Mouse (Mus musculus) liver, adult 2 months (tissue): ENCODE results near the gene Fbrsl1. TPM values are rescaled to one million over a fixed set of nuclear protein-coding genes. Genes with fewer than 3 reads are reported as not detected.
A peak's percentile ranks its signal among the peaks of the same experiment; 100 is the strongest.

Source experiments
- DNase-seq: peaks from one replicate; pipeline ENCODE4 v3.0.0-alpha.2; 2011; ENCODE audit warnings: low read depth, low spot score; ENCODE audit errors: extremely low read depth
- H3K27ac ChIP-seq: fragments of 200-500 bp; replicated peaks from 2 replicates; pipeline ENCODE4 v1.5.1; 2012; ENCODE audit warnings: low read depth, mild to moderate bottlenecking, control low read depth, inconsistent platforms, low read length; ENCODE audit not compliant: insufficient read depth
- H3K27me3 ChIP-seq: fragments of 200-500 bp; 2 replicates; pipeline ENCODE4 v1.6.1; 2012; ENCODE audit warnings: mild to moderate bottlenecking, moderate library complexity, low read length, inconsistent platforms; ENCODE audit not compliant: control insufficient read depth, insufficient read depth
- H3K36me3 ChIP-seq: fragments of 200-500 bp; 2 replicates; pipeline ENCODE4 v1.6.1; 2012; ENCODE audit warnings: low read length, inconsistent platforms; ENCODE audit not compliant: control insufficient read depth, insufficient read depth
- H3K4me1 ChIP-seq: fragments of 200-500 bp; 2 replicates; pipeline ENCODE4 v1.6.1; 2011; ENCODE audit warnings: low read length; ENCODE audit not compliant: control insufficient read depth, insufficient read depth
- H3K4me3 ChIP-seq: fragments of 200-500 bp; 2 replicates; pipeline ENCODE4 v1.5.1; 2011; ENCODE audit warnings: low read depth, mild to moderate bottlenecking, control low read depth, low read length, moderate library complexity; ENCODE audit not compliant: insufficient read depth
- H3K79me2 ChIP-seq: fragments of 200-500 bp; 2 replicates; pipeline ENCODE4 v1.6.1; 2012; ENCODE audit warnings: inconsistent platforms, mild to moderate bottlenecking, low read length, moderate library complexity; ENCODE audit not compliant: control insufficient read depth, insufficient read depth
- H3K9ac ChIP-seq: fragments of 200-500 bp; 2 replicates; pipeline ENCODE4 v1.6.1; 2012; ENCODE audit warnings: low read depth, mild to moderate bottlenecking, control low read depth, inconsistent platforms, low read length
- CTCF ChIP-seq: fragments of 200-500 bp; IDR thresholded peaks from 2 replicates; pipeline ENCODE4 v1.5.1; 2011; ENCODE audit warnings: low read depth, low read length, control low read depth
- POLR2A ChIP-seq: fragments of 200-500 bp; IDR thresholded peaks from 2 replicates; pipeline ENCODE4 v1.6.1; 2011; ENCODE audit warnings: low read length, control low read depth; ENCODE audit not compliant: insufficient read depth; ENCODE audit errors: extremely low read depth
- WGBS: fragments of 180-500 bp; shearing (Covaris S2); methylation state at CpG from one replicate; pipeline ENCODE4 v1.1.7; 2018; 5-methylcytosine and 5-hydroxymethylcytosine counted together
- polyA plus RNA-seq: library from polyadenylated mRNA; depleted of rRNA; stranded (reverse); fragments of >200 nt; gene quantifications from 2 replicates; pipeline ENCODE4 v1.2.3, GENCODE M21; 2012
- total RNA-seq: library from RNA; depleted of rRNA; stranded (reverse); fragments of >200 nt; gene quantifications from 2 replicates; pipeline ENCODE4 v1.2.3, GENCODE M21; 2014

The Fbrsl1 gene
- total and polyA plus RNA-seq, 2 experiments = 4.9 to 29.8 TPM

DNA sequence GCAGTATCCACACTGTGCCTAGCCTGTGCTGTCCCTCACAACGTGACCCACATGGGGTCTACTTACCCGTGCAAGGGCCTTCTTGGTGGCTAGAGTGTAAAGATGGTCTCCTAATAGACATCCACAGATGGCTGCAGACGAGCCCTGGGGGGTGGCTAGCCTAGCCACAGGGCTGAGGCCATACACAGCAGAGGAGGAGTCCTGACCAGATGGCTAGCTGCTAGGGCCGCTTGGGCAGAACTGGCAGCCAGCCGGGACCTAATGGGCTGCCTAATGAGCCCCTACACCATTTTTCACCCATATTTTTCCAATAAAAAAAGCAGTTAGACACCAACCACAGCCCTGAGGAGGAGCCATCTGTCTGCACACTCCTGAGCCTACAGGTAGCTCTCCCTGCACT lies 55.6 kb downstream of the Fbrsl1 start:
- Histone ChIP-seq H3K36me3 (peaks cover 2% of the 10 kb centered on the region; the same call in 1 of the 2 replicates), H3K9ac (no peak overlapping the region), H3K79me2 (no peaks in the 10 kb centered on the region), H3K27me3 (no peaks in the 10 kb centered on the region), H3K4me3 (no peak overlapping the region), H3K27ac (no peak overlapping the region), H3K4me1 (no peaks in the 10 kb centered on the region)
- TF ChIP-seq POLR2A (no peak), CTCF (no peak)
- no peak for DNase-seq
- 97% methylated on average over 5 of the region's 5 CpGs for WGBS

DNA sequence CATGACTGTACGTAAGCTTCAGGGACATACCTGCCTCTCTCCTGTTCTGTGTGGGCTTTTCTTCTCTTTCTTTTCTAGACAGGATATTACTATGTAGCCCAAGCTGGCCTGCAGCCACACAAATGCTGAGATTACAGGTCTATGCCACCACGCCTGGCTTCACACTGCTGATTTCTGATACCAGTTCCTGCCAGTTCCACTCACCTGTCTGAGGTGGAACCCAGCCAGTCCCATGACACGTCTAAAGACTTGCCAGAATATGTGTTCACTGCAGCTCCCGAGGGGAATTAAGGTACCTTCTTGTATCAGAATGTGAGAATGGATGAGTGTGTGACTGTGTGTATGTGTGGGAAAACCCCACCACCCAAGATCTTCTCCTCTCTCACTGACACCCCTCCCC lies 57.7 kb downstream of the Fbrsl1 start:
- DNase-seq = no peak
- H3K27me3 ChIP-seq = no peaks in the 10 kb centered on the region
- H3K4me1 ChIP-seq = no peaks in the 10 kb centered on the region
- no peaks in the 10 kb centered on the region for H3K79me2 ChIP-seq
- WGBS = 92% methylated on average over 4 of the region's 4 CpGs
- TF ChIP-seq POLR2A (no peak), CTCF (no peak)
- H3K27ac ChIP-seq = no peak overlapping the region
- H3K4me3 ChIP-seq = no peak overlapping the region
- H3K9ac ChIP-seq = no peak overlapping the region
- no peaks in the 10 kb centered on the region for H3K36me3 ChIP-seq

DNA sequence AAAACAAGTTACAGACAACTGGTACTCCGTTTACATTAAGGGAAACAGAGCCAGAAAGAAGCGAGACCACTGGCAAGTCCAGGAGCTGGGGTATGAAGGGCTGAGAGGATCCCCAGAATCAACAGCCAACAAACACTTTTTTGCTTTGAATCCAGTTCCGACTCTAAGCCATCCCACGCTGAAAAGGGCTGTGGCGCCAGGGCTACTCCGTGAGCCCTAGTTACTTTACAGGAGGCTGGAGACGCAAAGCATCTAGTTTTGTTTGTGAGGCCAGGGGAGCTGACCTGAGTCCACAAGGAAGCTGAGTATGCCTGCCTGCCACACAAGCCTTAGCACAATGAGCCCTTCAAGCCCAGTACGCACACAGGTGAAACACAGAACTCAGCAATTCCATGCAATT lies 61.0 kb downstream of the Fbrsl1 start:
- Histone ChIP-seq H3K79me2 (no peaks in the 10 kb centered on the region; the same call in 1 of the 2 replicates), H3K27ac (no peak overlapping the region), H3K4me1 (no peaks in the 10 kb centered on the region), H3K27me3 (no peaks in the 10 kb centered on the region), H3K9ac (peak overlapping the region; percentile 29; the same call in 1 of the 2 replicates), H3K4me3 (peak overlapping the region; percentile 68; the same call in 1 of the 2 replicates), H3K36me3 (no peaks in the 10 kb centered on the region)
- no peak for DNase-seq
- TF ChIP-seq CTCF (no peak), POLR2A (no peak)
- WGBS = 47% methylated on average over 8 of the region's 8 CpGs

DNA sequence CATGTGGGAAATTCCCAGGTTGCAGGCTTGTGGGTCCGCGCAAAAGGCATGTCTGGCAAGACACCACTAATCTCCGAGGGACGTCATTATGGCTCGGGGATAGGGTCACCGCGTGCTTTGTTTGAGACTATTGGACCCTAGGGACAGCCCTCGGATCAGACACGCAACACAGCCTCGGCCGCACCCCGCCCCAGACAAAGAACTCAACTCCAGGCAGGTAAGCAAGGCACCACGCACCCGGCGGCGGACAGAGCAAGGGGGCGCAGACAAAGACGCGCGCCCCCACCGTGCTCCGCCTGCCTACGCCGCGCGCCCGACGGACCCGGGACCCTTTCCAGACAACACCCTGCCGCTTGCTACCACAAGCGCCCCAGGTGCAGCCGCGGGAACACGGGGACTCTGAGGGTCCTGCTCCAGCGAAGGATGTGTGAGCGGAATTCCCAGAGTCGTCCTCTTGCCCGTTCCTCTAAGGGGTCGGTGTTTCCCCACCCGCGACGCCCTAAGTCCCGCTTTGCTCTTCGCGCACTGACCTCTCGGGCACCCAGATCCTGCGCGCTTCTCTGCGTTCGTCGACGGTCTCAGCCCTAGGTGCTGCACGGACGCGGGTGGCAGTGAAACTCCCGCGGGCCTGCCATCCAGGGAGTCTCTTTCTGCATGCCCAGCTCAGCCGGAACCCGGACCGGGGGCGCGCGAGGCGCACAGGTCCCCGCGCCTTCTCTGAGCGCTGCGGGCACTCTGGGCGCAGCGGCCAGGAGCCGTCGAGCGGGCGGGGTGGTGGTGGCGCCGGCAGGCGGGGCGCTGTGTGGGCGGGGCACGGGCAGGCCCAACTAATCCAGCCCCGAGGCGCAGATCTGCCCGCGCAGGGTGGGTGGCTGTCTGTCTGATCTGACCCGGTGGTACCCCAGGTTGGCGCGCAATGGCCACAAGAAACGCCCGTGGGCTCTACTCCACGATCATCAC lies 61.7 kb downstream of the Fbrsl1 start:
- TF ChIP-seq POLR2A = no peak
- TF ChIP-seq CTCF = no peak
- Histone ChIP-seq H3K4me1 (no peaks in the 10 kb centered on the region), H3K36me3 (no peaks in the 10 kb centered on the region), H3K27me3 (no peaks in the 10 kb centered on the region), H3K4me3 (peak overlapping the region; percentile 68), H3K27ac (no peak overlapping the region), H3K79me2 (no peaks in the 10 kb centered on the region; the same call in 1 of the 2 replicates), H3K9ac (peak overlapping the region; percentile 69)
- WGBS = 10% methylated on average over 90 of the region's 90 CpGs
- peak; percentile 7 for DNase-seq

DNA sequence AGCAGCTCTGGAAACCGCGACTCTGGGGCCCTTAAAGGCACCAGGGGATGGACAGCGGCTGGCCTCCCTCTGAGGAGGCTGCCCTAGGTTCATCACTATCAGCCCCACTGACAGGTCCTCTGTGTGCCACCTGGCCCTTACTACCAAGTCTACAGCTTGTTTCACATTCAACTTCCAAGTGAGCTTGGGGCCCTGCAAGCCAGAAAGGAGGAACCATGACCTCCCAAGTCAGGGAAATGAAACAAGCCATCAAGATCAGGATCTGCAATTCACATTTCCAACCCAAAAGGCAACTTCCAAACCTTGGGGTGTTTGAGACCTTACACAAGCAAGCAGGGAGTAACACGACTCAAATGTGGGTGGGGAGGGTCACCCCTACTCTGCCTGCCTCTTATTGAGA lies 63.0 kb downstream of the Fbrsl1 start:
- DNase-seq = no peak
- no peak overlapping the region for H3K9ac ChIP-seq
- no peaks in the 10 kb centered on the region for H3K27me3 ChIP-seq
- WGBS = 90% methylated on average over 4 of the region's 4 CpGs
- no peaks in the 10 kb centered on the region for H3K4me1 ChIP-seq
- H3K27ac ChIP-seq = no peak overlapping the region
- H3K79me2 ChIP-seq = no peaks in the 10 kb centered on the region; the same call in 1 of the 2 replicates
- TF ChIP-seq CTCF (no peak), POLR2A (no peak)
- H3K36me3 ChIP-seq = no peaks in the 10 kb centered on the region
- H3K4me3 ChIP-seq = no peak overlapping the region

DNA sequence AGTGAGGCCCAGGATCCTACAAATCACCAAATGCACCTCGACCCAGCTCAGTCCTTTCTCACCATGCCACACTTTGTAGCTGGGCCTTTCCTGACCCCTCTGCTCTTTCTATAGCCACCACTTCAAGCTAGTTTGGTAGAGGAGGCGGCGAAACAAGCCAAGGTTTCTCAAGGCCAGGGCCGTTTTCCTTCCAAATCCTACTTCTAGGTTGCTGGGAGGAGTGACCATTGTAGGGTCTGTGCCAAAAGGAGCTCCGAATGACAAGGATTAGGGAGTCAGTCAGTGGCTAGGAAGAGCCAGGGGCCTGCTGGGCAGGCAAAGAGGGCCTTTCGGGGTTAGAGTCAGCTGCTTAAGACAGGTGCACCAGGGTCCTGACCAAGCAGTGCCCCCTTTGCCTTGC lies 63.8 kb downstream of the Fbrsl1 start:
- H3K4me3 ChIP-seq = no peak overlapping the region
- TF ChIP-seq POLR2A (no peak), CTCF (no peak)
- H3K9ac ChIP-seq = no peak overlapping the region
- no peaks in the 10 kb centered on the region for H3K27me3 ChIP-seq
- WGBS = 93% methylated on average over 6 of the region's 6 CpGs
- H3K27ac ChIP-seq = no peak overlapping the region
- no peaks in the 10 kb centered on the region; the same call in 1 of the 2 replicates for H3K79me2 ChIP-seq
- DNase-seq = no peak
- no peaks in the 10 kb centered on the region; the same call in 1 of the 2 replicates for H3K36me3 ChIP-seq
- no peaks in the 10 kb centered on the region for H3K4me1 ChIP-seq
